23 mouse cellular contexts compared by ENCODE assay signal in the genomic region with DNA sequence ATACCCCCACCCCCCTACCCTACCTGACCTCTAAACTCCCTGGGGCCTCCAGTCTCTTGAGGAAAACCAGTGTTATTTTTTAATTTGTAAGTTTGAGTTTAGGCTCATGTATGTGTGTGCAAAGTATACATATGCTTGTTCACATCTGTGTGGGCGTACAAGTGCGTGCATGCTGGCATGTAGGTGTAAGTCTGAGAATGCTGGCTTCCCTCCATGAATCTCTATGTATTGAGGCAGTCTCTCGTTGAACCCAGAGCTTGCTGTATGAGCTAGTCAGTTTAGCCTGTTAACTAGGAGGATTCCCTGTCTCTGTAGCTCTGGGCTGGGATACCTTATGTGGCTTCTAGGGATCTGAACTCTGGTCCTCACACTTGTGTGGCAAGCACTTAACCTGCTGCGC.
"Had no signal": no experiment of that assay in that cellular context is flagged by ENCODE, and none has a peak within 500 bp of the region (broad histone marks: within the 10 kb centered on the region; RNA-seq: fewer than 3 reads in every experiment).

No protein-coding gene starts in this region.

- H3K36me3 ChIP-seq: heart, embryonic 12.5 days; hindbrain, embryonic 10.5 days; hindbrain, embryonic 12.5 days; intestine, embryonic 15.5 days; limb, embryonic 13.5 days; limb, embryonic 15.5 days had no signal

- H3K9me3 ChIP-seq: heart, embryonic 12.5 days; hindbrain, embryonic 10.5 days; hindbrain, embryonic 12.5 days; intestine, embryonic 15.5 days; limb, embryonic 13.5 days; limb, embryonic 15.5 days; liver, embryonic 12.5 days had no signal

- H3K27ac ChIP-seq: gastrocnemius, adult 2 months; heart, adult 2 months; hindbrain, embryonic 10.5 days; hindbrain, embryonic 12.5 days; hindbrain, embryonic 14.5 days; intestine, embryonic 15.5 days; limb, embryonic 13.5 days; limb, embryonic 15.5 days; liver, embryonic 12.5 days; liver, embryonic 14.5 days had no signal

- H3K9ac ChIP-seq: heart, embryonic 12.5 days; hindbrain, embryonic 12.5 days; hindbrain, embryonic 14.5 days; intestine, embryonic 15.5 days; limb, embryonic 13.5 days; limb, embryonic 15.5 days; liver, embryonic 12.5 days; liver, embryonic 14.5 days had no signal

- H3K4me1 ChIP-seq: hindbrain, embryonic 12.5 days; intestine, embryonic 15.5 days; limb, embryonic 13.5 days; limb, embryonic 15.5 days had no signal

- H3K4me3 ChIP-seq: gastrocnemius, adult 2 months; heart, adult 2 months; heart, embryonic 12.5 days; hindbrain, embryonic 10.5 days; hindbrain, embryonic 12.5 days; intestine, embryonic 15.5 days; limb, embryonic 13.5 days; limb, embryonic 15.5 days; liver, embryonic 12.5 days had no signal

- DNase-seq: gastrocnemius, adult 2 months; gastrocnemius, postnatal 10 days; gastrocnemius, postnatal 25 days; heart, adult 2 months; heart, postnatal 10 days; heart, postnatal 4 days; kidney, adult 18-20 months; kidney, adult 8-10 months; kidney, postnatal 10 days; kidney, postnatal 25 days; kidney, postnatal 4 days; layer of hippocampus, adult 9-11 months; layer of hippocampus, postnatal 36 days; left cerebral cortex, postnatal 4 days had no signal

- H3K27me3 ChIP-seq: heart, embryonic 12.5 days; hindbrain, embryonic 12.5 days; intestine, embryonic 15.5 days; limb, embryonic 13.5 days; limb, embryonic 15.5 days; liver, embryonic 12.5 days had no signal
